Comparison of ENCODE assay signal across 8 mouse cellular contexts in genomic region chr13:26932695-26933438, GRCm38 (mm10).
DNase-seq lines count a peak whose midpoint lies in the region; ATAC-seq lines count a peak whose summit lies in the region.

No protein-coding gene starts in this region.

- no peaks in the 10 kb centered on the region for H3K27me3 ChIP-seq in forebrain, embryonic 16.5 days (replicated peaks; ENCODE audit: control insufficient read depth, insufficient read depth, low read length)

- peaks cover 7% of the 10 kb centered on the region; the same call in 1 of the 2 replicates for H3K4me1 ChIP-seq in forebrain, embryonic 16.5 days (replicated peaks; ENCODE audit: control insufficient read depth, insufficient read depth, low read length)

- DNase-seq in heart, adult 11 months, result peak; percentile 90
- DNase-seq in heart, postnatal 36 days, result no peak
- DNase-seq in kidney, adult 9 months, result peak; percentile 16
- DNase-seq in neural tube, embryonic 10.5 days (ENCODE audit: extremely low spot score, low spot score), result peak; percentile 54
- DNase-seq in thymus, postnatal 10 days (ENCODE audit: low spot score in 2 of 2), result no peak
- DNase-seq in right cerebral cortex, adult 18-20 months, result no peak
- DNase-seq in adrenal gland, postnatal 14 days, result no peak

- intact Hi-C loops in heart, postnatal 36 days (cut with DNase I), result no loop called here

- no peaks in the 10 kb centered on the region for H3K9me3 ChIP-seq in forebrain, embryonic 16.5 days (ENCODE audit: control insufficient read depth, low read length)

- peak; percentile 64 for ATAC-seq in forebrain, embryonic 16.5 days

- H3K27ac ChIP-seq in forebrain, embryonic 16.5 days (ENCODE audit: low read length), result no peak overlapping the region

- no peak overlapping the region for H3K9ac ChIP-seq in forebrain, embryonic 16.5 days (replicated peaks; ENCODE audit: low read depth, low read length)

- no peak overlapping the region for H3K4me2 ChIP-seq in forebrain, embryonic 16.5 days (ENCODE audit: low read length)

- no peak overlapping the region for H3K4me3 ChIP-seq in forebrain, embryonic 16.5 days (replicated peaks; ENCODE audit: low read length)

- H3K36me3 ChIP-seq in forebrain, embryonic 16.5 days (ENCODE audit: control insufficient read depth, insufficient read depth), result no peaks in the 10 kb centered on the region

- 5% methylated on average over 4 of the region's 4 CpGs for WGBS in forebrain, embryonic 16.5 days

Comparison
In these comparisons a context has a peak if more than half of its experiments do, and no peak if none do; other contexts are left out.
1. DNase-seq: peak in heart, adult 11 months (single experiment), kidney, adult 9 months (single experiment) and neural tube, embryonic 10.5 days (single experiment); none in heart, postnatal 36 days (0 of 2), thymus, postnatal 10 days (0 of 2), right cerebral cortex, adult 18-20 months (single experiment) and adrenal gland, postnatal 14 days (single experiment).